Mouse (Mus musculus) left cerebral cortex, postnatal 14 days (tissue): Measurements from ENCODE around the gene Anxa5. TPM values are rescaled to one million over a fixed set of nuclear protein-coding genes. Genes with fewer than 3 reads are reported as not detected.

ENCODE experiments used
- DNase-seq, 2 experiments: peaks; one replicate each; pipeline ENCODE4 v3.0.0; 2021 to 2022; ENCODE audit warnings: low spot score in 2 of 2, mixed read lengths in 1 of 2
- intact Hi-C: fragments of 180-260 bp; cut with DNase I; formaldehyde crosslinking; loops from one replicate; pipeline ENCODE4 v1.15.1; 2025
- total RNA-seq, 2 experiments: library from RNA; stranded (reverse); gene quantifications; 2 replicates each; pipeline ENCODE4 v1.2.3; 2021

Gene Anxa5
- total RNA-seq, 2 experiments from 2014 or later, result 47.2 to 48.7 TPM

DNA sequence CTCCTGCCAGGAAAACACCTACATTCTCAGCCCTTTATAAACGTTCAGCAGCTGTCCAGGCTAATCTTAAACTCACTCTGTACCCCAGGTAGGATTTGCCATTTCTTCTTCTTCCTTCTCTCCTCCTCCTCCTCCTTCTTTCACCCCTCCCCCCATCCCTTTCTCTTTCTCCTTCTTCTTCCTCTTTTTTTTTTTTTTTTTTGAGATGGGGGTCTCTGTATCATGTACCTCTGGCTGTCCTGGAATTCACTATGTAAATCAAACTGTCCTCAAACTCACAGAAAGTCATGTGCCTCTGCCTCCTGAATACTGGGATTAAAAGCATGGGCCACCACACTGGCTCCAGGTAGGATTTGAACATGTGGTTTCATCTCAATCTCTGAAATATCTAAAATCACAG lies 13.3 kb downstream of the Anxa5 start:
- no peak for DNase-seq
- intact Hi-C loops, result no loop called here

DNA sequence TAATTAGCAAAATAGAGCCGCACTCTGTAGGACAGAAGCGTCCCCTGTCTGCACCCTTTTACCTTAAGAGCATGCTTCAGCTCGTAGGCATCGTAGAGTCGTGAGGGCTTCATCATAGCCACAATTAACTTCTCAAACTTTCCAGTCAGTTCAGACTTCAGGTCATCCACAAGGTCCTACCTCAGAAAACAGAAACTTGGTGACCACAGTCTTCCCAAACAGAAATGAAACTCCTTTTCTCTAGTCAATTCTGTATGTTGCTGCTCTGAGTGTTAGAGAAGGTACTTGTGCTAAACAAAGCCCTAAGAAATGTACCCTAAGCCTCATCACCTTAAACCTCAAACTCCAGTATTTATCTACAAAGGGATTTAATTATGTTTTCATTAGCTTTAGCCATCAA lies 13.9 kb downstream of the Anxa5 start:
- intact Hi-C loops, result no loop called here

DNA sequence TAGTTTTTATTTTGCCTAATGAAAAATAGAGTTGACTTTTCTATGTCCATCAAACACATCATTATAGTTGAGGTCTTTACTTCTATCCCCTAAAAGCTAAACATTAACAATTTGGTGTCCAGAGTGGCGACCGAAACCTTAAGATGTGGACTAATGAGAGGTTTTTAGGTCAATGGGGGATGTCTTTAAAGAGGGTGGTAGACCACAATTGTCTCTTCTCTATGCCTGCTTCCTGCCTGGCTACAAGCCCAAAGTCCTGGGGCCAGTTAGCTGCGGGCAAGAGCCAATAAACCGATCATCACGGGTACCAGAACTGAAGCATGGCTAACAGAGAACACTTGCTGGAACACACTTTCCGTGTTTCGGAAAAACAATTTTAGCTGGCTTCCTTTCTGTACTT lies 15.0 kb downstream of the Anxa5 start:
- intact Hi-C loops, result no loop called here
- no peak for DNase-seq

More for the DNA sequence above, 13.9 kb downstream of the Anxa5 start:
- DNase-seq, result no peak

DNA sequence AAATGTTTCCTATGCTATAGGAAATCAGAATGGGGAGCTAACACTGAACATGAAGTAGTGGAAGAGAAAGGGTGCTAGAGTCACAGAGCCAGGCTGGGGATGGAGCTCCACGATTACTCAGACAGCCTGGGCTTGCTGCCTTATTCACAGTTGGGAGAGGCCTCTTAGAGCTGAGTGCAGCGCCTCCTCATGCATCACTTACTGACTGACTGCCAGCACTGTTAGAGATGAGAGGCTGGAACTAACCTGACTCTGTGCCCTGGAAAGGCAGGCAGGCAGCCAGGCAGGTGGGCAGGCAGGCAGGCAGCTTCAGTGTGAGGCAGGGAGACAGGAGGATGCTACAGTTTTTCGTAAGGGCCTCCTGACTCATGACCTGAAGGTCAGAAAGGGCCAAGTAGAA lies 20.1 kb downstream of the Anxa5 start:
- intact Hi-C loops, result no loop called here
- DNase-seq, result peak; percentile 23 to 43

DNA sequence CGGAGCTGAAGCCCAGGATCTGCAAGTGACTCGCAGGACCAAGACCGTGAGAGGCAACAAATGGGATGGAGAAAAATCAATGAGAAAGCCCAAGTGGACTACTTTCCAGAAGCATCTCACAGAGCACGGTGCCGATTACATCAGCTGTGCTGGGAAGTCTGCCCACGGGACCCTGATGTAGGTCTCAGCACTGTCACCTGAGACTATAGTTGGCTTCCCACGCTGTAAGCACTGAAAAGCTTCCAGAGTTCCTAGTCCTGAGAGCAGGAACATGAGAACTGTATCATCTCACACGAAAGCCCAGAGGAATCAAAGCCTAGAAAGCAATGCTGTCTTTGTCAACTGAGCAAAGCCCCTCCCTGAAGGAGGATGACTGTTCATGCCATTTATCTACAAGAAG lies 20.6 kb downstream of the Anxa5 start:
- intact Hi-C loops, result no loop called here
- DNase-seq, result no peak

DNA sequence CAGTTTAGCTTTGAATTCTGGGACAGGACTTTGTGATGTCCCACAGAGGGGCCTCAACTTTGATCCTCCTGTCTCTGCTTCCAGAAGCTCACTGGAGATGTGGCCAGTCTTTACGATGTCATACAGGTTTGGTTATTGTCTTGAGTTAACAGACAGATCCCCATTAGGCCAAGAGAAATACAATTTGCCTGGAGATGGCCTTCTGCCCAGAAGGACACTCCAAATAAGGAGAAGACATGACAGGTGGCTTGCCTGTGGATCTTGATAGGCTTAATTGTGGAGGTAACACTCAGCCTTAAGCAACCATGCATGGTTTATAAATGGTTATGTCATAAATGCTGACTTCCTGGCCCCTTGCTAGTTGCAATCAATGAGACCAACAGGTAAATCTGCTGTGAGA lies 23.2 kb downstream of the Anxa5 start:
- DNase-seq, result no peak
- intact Hi-C loops, result no loop called here

DNA sequence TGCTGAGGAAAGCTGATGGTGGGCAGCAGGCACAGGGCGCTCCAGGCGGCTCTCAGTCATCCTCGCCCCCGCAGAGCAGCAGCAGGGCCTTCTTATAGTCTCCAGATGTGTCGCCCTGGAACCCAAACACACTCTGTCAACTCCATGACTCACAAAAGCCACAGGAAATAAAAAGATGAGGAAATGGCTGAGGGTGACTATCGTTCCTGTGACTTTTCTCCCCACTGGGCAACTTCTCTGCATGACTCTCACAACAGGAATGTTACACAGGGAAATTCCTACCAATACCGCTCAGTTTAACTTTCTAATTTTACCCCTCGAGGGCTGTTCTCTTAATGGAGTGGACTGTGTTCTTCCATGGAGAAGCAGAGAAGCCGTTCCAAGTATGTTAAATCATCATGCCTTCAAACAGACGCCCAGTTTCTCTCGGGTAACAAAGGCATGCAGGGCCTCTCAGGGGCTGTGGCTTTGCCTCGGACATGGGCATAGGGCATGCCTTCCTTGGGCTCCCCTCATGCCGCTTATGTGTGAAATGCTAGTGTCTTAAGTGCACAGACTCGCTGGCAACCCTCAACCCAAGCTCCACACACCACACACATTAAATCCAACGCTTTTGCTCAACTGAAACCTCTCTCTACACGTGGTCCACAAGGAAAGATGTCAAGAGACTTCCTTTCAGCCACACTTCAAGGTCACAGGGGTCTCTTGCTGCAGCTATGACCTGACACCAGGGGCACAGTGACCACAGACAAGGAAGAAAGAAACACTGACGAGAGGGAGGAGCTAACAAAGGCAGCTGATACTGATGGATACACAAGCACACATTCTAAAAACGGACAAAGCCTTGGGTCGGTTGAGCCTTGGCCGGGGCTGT lies 26.2 kb downstream of the Anxa5 start:
- intact Hi-C loops, result no loop called here
- DNase-seq, result no peak

DNA sequence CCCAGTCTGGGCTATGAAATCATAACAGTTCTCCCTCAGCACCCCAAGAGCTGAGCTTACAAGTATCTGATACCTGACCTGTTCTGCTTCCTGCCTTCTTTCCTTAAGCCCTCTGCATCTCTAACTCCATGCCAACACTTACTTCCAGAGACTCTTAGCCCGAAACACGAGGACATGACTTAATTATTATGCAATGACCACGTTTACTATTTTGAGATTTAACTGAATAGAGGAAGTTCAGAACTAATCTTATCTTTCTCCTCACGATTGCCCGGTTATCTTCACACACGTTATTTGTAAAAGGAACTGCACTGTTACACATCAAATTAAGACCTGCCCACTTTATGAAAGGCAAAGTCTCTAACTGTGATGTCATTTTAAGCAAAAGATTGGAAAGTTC lies 28.8 kb downstream of the Anxa5 start:
- intact Hi-C loops, result no loop called here
- no peak for DNase-seq

DNA sequence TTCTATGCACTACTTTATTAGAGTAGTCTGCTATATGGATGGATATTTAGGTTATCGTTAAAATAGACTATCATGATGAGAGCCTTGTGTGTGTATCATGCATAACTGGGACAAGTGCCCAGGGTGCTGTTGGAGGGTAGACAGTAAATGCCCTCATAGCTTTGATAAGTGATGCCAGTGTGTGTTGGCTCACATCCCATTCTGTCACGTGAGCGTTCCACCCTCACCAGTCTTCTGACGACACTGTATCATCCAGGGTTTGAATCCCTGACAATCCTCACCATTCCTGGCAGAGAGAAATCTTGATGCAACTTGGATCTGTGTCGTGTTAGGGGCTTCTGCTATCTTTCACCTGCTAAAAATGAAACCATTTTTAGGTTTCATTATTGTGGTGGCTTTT lies 29.2 kb downstream of the Anxa5 start:
- no peak for DNase-seq
- intact Hi-C loops, result no loop called here

DNA sequence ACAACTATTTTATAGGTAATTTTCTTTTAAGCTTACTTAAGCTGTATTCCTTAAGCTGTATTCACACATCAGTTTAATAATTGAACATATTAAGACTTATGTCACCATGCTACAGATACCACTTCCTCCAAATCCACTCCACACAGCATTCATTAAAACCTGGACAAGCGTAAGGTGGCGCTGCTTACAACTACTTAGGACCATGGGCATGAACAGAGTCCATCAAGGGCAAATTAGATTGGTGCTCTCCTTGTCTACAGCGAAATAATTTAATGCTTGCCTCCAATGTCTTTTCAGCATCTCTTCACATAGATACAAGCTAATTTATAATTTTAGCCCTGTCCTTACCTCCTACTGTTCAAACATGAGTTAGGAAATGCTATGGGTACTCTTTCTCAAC lies 29.7 kb downstream of the Anxa5 start:
- intact Hi-C loops, result no loop called here
- DNase-seq, result no peak

DNA sequence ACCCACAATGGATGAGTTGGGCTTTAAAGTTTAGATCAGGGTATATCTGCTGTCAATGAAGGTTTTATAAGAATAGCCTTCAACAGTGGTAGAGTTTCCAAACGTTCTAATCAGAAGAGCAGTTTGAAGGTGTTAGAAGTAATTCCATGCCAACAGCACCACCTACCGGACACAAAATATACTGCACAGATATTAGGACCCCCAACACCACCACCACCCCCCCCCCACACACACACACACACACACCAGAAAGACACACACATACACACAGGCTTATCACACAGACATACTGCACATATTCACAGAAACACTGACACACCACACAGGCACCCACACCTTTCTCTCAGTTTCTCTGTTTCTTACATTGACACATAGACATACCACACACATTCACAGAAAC lies 33.3 kb downstream of the Anxa5 start:
- intact Hi-C loops, result loop anchor here (2.0 to 5.0 kb wide), 2 partner anchors 55 to 234 kb away; no protein-coding TSS in a partner anchor
- DNase-seq, result peak; percentile 52 to 75

DNA sequence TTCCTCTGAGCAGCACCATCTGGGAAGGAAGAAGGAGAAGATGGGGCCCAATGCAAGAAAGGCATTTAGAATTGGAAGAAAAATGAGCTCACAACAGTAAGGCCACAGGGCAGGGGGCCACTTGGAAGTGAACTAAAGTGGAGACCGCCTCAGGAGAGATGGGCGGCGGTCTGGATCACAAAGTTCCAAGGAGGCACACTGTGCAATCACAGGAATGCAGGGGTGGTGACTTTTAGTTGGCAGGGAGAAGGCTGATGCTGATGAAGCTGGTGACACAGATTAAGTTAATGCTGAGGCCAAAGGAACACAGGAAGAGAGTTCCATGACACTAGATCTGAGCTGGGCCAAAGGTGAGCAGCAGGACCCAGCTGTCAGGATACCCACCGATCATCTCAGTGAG lies 35.4 kb downstream of the Anxa5 start:
- no peak for DNase-seq
- intact Hi-C loops, result loop anchor here (5.0 kb wide), 1 partner anchor 57 kb away; no protein-coding TSS in a partner anchor

DNA sequence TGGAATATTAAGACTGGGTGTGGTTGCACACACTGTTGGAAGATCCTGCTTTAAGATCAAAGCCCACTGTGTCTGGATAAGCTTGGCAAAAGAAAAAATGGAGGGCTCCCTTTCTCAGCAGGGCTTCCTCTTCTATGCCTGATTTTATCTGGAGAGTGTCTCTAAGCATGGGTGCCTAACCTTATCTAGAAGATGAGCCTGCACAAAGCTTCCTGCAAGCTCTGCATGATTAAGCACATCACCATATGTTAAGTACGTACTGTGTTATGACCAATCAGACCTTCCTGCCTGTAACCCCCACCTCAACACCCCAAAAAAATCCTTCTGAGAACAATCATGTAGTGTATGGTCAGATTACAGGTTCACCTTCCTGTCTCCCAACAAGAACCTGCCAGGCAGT lies 45.3 kb downstream of the Anxa5 start:
- DNase-seq, result no peak
- intact Hi-C loops, result no loop called here

DNA sequence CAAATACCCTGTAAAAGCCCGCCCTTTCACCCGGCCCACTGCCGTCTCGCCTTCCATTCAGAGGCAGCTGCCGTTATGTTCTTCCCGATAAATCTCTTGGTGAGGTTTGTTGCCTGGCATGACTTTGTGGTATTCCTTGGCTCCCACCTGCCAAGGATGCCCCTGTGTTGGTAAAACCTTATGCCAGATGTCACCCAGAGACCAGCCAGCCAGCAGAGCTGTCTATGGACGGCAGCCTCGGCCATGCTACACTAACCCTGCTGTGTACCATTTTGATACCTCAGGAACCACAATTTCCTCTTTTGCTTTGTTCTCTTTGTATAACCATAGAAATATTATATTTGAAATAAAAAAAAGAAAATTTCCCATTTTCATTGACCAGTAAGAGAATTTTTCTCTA lies 48.3 kb downstream of the Anxa5 start:
- no peak for DNase-seq
- intact Hi-C loops, result no loop called here

DNA sequence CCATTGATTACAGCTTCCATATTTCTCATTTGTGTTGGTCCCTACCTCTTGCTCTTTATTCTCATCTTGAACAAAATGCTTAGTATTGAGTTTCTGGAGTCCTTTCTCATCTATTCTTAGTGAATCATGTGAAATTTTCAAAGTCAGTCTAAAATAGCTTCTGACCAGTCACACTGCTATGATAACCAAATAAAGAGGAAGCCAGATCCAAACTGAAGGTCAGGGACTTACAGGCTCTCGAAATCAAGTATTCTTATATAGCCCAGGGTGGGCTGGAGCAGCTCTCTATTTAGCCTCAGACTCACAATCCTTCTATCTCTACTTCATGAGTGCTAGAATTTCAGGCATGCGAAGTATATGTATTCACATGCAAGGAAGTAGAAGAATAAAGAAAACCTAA lies 66.2 kb downstream of the Anxa5 start:
- DNase-seq, result no peak
- intact Hi-C loops, result no loop called here

DNA sequence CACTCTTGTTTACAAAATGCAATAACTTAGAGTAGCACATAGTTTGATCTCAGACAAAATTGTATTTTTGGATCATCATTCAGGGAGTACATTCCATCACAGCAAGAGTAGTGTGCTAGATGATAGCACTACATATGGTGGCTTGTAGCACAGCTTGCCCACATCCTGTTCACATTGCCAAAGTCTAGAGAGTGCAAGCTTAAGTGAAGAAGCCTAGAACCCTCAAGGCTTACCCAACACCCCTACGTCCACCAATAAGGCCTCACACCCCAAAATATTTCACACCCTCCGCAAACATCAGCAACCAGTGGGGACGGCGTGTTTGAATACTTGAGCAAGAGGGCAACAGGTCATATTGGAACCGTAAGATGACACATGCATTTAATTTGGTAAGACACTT lies 68.7 kb downstream of the Anxa5 start:
- intact Hi-C loops, result no loop called here
- DNase-seq, result no peak

DNA sequence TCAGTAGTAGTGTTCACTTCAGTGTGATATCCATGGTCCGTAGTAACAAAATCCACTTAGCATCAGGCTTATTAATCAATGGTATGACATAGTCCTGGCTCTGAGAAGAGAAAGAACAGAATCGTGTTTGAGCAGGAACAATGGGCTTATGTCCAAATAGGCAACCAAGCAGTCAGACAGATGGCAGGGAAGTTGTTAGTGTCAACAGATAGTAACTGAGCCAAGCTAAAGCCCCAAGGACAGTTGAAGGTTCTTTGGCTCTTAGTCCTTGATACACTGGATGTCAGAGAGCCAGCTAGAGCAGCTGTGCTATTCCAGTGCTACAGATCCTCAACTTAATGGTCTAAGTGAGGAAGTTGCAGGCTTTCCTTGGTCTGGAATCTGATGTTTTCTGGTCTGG lies 69.4 kb downstream of the Anxa5 start:
- intact Hi-C loops, result no loop called here
- DNase-seq, result peak in 1 of 2 experiments; percentile 5

DNA sequence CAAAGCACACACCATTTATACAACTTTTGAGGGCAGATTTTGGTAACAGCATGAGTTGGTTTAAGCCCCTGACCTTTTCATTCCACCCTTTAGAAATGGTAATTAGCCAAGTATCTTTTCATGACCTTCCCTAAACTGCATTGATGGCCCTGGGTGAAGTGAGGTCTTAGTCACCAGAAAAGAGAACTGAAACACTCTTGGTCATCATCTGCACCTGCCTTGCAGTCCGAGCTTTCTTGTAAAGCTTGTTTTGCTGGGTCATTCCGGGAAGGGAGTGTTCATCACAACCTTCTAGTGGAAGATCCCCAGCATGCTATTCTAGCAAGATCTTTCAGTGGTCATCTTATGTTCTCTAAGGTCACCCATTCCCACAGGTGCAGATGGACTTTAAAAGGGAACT lies 73.8 kb downstream of the Anxa5 start:
- intact Hi-C loops, result no loop called here

DNA sequence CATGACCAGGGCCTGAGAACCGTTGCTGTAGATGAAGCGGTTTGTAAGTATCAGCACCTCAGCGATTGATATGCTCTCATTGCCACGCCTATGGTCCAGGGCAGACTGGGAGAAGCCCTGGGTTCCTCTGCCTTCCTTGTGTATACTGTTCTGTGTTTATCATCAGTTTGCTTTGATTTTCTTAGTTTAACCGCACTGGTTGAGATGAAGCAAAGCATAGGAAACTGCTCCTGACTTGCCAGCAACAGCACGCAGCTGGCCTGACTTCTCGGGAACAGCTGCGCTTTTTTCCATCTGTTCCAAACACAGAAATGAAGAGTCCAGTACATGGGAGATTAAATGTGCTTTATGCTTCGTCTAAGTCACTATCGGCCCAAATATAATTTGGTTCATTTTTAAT lies 75.0 kb downstream of the Anxa5 start:
- intact Hi-C loops, result no loop called here

More for the DNA sequence above, 73.8 kb downstream of the Anxa5 start:
- no peak for DNase-seq

More for the DNA sequence above, 75.0 kb downstream of the Anxa5 start:
- peak in 1 of 2 experiments; percentile 15 for DNase-seq
